Mouse (Mus musculus) thymus, postnatal 36 days (tissue): ENCODE data around the gene Adamtsl1.

Experiments used
- DNase-seq, 2 experiments: peaks; one replicate each; pipeline ENCODE4 v3.0.0; 2022; ENCODE audit warnings: mixed read lengths in 2 of 2

Gene Adamtsl1

DNA sequence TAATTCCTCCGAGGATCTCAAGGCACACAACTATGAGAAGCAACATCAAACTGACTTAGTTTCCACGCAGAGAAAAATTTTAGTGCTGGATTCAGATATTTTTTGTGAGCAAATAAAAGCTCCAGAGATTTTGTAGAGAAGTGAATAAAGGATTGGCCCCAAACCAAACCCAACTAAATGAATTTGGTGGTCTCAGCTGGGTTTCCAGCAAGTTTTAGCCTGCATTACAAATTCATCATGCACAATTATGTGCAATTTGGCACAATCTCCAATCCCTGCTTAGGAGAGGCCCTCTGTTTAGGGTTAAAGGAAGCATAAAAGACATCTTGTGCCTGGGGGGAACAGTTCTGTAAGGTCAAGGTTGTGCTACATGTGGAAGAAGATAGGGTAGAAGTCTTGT is 427.9 kb downstream of the Adamtsl1 start:
- DNase-seq: no peak

- DNase-seq: no peak
These were observed 439.6 kb downstream of the Adamtsl1 start for GRCm38 (mm10) chr4:85953590-85953989.

- no peak for DNase-seq
These were observed 441.4 kb downstream of the Adamtsl1 start for GRCm38 (mm10) chr4:85955387-85955786.

- DNase-seq: no peak
These were observed 443.3 kb downstream of the Adamtsl1 start for GRCm38 (mm10) chr4:85957266-85957665.

DNA sequence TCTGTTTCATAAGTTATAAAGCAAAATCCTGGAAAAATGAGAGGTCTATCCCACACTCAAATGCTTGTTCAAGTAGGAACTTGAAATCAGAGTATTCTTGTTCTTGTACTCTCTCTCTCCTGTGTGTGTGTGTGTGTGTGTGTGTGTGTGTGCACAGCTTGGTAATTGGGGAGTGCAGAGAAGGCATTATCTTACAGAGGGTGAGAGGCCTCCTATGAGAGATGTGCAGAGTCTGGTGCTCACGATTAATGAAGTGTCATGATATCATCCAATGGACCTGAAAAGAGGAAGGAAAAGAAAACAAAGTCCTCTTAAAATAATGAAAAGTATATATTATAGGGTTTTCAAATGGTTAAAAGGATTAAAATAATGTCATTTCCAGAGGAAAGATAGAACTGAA is 443.9 kb downstream of the Adamtsl1 start:
- DNase-seq: no peak

- no peak for DNase-seq
These were observed 445.0 kb downstream of the Adamtsl1 start for GRCm38 (mm10) chr4:85959019-85959418.

DNA sequence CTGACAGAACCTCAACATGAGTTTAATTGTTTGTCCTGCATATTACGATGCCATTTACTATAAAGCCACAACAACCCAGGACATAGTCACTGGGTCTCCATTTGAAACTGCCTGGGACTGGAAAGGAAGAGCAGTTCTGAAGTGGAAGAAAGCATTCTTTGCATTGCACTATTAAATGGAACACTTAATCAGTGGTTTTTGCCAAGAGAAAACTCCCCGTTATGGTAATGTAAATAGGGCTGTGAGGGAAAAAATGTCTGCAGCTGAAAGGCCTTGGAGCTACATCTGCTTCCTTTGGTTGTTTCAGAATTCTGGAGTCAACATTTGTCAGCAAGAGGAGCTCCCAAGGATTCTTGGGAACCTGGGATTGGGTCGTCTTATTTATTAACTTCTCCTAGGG is 462.2 kb downstream of the Adamtsl1 start:
- DNase-seq: no peak

GRCm38 (mm10) chr4:85979206-85979605 is 465.2 kb downstream of the Adamtsl1 start:
- no peak for DNase-seq

DNA sequence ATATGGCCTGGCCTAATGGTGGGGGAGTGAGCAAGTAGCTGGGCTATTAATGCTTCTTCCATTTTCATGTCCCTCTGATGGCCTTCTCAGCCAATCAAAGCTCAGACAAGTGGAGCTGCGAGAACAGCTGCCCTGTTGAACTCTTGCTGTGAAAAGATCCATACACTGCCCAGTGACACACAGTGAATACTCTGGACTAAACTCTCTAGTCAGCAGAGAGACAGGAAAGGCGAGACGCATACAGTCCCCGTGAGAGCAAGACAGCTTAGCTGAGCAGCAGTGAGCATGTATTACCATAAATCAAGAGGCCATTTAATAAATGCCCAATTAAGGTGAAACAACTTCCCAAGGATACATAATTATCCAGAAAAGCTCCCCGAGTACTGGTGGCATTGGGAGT is 492.6 kb downstream of the Adamtsl1 start:
- DNase-seq: no peak

GRCm38 (mm10) chr4:86013640-86014039 is 499.7 kb downstream of the Adamtsl1 start:
- no peak for DNase-seq

DNA sequence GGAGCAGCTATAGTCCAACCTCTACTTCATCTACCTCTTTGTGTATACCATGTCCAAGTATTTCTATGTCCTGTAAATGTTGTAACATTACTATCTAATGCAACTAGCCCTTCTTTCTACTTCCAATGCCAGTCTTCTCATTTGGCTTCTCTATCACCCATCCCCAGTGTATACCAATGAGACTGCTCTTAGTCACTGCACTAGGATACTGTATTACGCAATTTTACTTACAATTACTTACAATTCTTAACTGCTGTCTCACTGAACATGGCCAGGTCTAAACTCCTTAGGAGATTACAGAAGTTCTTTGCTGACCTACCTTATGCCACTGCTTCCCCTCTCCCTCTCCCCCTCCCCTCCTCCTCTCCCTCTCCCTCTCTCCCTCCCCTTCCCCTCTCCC is 505.0 kb downstream of the Adamtsl1 start:
- no peak for DNase-seq

GRCm38 (mm10) chr4:86019586-86019985 is 505.6 kb downstream of the Adamtsl1 start:
- no peak for DNase-seq

GRCm38 (mm10) chr4:86020372-86021090 is 506.6 kb downstream of the Adamtsl1 start:
- no peak for DNase-seq

- DNase-seq: no peak
These were observed 510.7 kb downstream of the Adamtsl1 start for GRCm38 (mm10) chr4:86024573-86025160.

- DNase-seq: no peak
These were observed 515.5 kb downstream of the Adamtsl1 start for GRCm38 (mm10) chr4:86029486-86029885.

GRCm38 (mm10) chr4:86030208-86030607 is 516.2 kb downstream of the Adamtsl1 start:
- no peak for DNase-seq

GRCm38 (mm10) chr4:86031041-86031440 is 517.1 kb downstream of the Adamtsl1 start:
- no peak for DNase-seq

DNA sequence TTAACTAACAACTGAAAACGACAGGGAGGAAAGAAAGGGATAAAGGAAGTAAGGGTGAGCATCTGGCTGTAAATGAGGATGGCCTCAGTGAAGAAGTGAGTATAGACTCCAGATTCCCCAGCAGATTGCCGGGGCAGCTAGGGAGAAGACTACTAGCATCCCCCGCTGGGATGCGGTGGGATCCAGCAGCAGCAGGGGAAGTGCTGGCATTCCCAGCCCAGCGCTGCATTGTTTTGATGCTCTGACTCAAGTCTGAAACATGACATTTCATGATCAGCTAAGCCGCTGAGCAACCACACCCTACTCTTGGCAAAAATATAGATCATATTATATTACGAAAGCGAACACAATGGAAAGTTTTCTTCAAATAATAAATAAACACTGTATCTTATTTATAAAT is 526.9 kb downstream of the Adamtsl1 start:
- no peak for DNase-seq

GRCm38 (mm10) chr4:86045448-86045847 is 531.5 kb downstream of the Adamtsl1 start:
- DNase-seq: no peak

GRCm38 (mm10) chr4:86045876-86046275 is 531.9 kb downstream of the Adamtsl1 start:
- DNase-seq: no peak

- DNase-seq: no peak
These were observed 532.9 kb downstream of the Adamtsl1 start for GRCm38 (mm10) chr4:86046881-86047280.

- DNase-seq: no peak
These were observed 539.7 kb downstream of the Adamtsl1 start for GRCm38 (mm10) chr4:86053487-86054237.

- no peak for DNase-seq
These were observed 546.6 kb downstream of the Adamtsl1 start for GRCm38 (mm10) chr4:86060614-86061013.

- DNase-seq: no peak
These were observed 554.4 kb downstream of the Adamtsl1 start for GRCm38 (mm10) chr4:86068376-86068775.
